Mouse (Mus musculus) lung, postnatal 36 days (tissue): ENCODE results near the gene Rnh1.

Experiments
- DNase-seq: peaks from one replicate; pipeline ENCODE4 v3.0.0; 2022; ENCODE audit warnings: mixed read lengths

The Rnh1 gene

GRCm38 (mm10) chr7:141204546-141204945 lies 31.9 kb upstream of the Rnh1 start:
- no peak for DNase-seq

GRCm38 (mm10) chr7:141198121-141198520 lies 25.5 kb upstream of the Rnh1 start:
- DNase-seq: no peak

GRCm38 (mm10) chr7:141196619-141197282 lies 24.1 kb upstream of the Rnh1 start:
- no peak for DNase-seq

- DNase-seq: no peak
These were observed 23.1 kb upstream of the Rnh1 start for GRCm38 (mm10) chr7:141195754-141196153.

GRCm38 (mm10) chr7:141194830-141195229 lies 22.2 kb upstream of the Rnh1 start:
- peak; percentile 95 for DNase-seq

GRCm38 (mm10) chr7:141194409-141194808 lies 21.8 kb upstream of the Rnh1 start:
- no peak for DNase-seq

- peak; percentile 98 for DNase-seq
These were observed 21.3 kb upstream of the Rnh1 start, which contains the start of the genes Hras and Lrrc56 for GRCm38 (mm10) chr7:141193948-141194347. TSS of gene Hras (minus strand) at chr7:141194005. TSS of gene Lrrc56 (plus strand) at chr7:141194157.

- peak; percentile 42 for DNase-seq
These were observed 20.7 kb upstream of the Rnh1 start for GRCm38 (mm10) chr7:141193348-141193856.

GRCm38 (mm10) chr7:141192776-141193347 lies 20.2 kb upstream of the Rnh1 start:
- peak; percentile 82 for DNase-seq

- DNase-seq: no peak
These were observed 19.4 kb upstream of the Rnh1 start for GRCm38 (mm10) chr7:141191796-141192685.

- DNase-seq: peak; percentile 36
These were observed 18.4 kb upstream of the Rnh1 start for GRCm38 (mm10) chr7:141191036-141191435.

GRCm38 (mm10) chr7:141190220-141190619 lies 17.6 kb upstream of the Rnh1 start:
- no peak for DNase-seq

GRCm38 (mm10) chr7:141188733-141189132 lies 16.1 kb upstream of the Rnh1 start:
- no peak for DNase-seq

GRCm38 (mm10) chr7:141188194-141188593 lies 15.5 kb upstream of the Rnh1 start:
- DNase-seq: no peak

GRCm38 (mm10) chr7:141176173-141176572 lies 3.5 kb upstream of the Rnh1 start:
- peak; percentile 96 for DNase-seq

- no peak for DNase-seq
These were observed 2.4 kb upstream of the Rnh1 start for GRCm38 (mm10) chr7:141175068-141175467.

GRCm38 (mm10) chr7:141173323-141173850 lies 730 bp upstream of the Rnh1 start:
- peak; percentile 7 for DNase-seq

GRCm38 (mm10) chr7:141169866-141170265 lies 2.8 kb downstream of the Rnh1 start:
- DNase-seq: peak; percentile 47

GRCm38 (mm10) chr7:141169300-141169699 lies 3.4 kb downstream of the Rnh1 start:
- peak; percentile 91 for DNase-seq

GRCm38 (mm10) chr7:141168518-141168953 lies 4.1 kb downstream of the Rnh1 start:
- peak; percentile 93 for DNase-seq

- peak; percentile 69 for DNase-seq
These were observed 4.6 kb downstream of the Rnh1 start for GRCm38 (mm10) chr7:141167901-141168517.

GRCm38 (mm10) chr7:141164850-141165249 lies 7.8 kb downstream of the Rnh1 start:
- DNase-seq: peak; percentile 71
